Mouse (Mus musculus) embryonic facial prominence, embryonic 11.5 days (tissue): ENCODE data around the gene Wdr81. TPM values are rescaled to one million over a fixed set of nuclear protein-coding genes. Genes with fewer than 3 reads are reported as not detected.

ENCODE experiments used
- ATAC-seq: fragments of 200-750 bp; cut with Nextera tagmentation; replicated peaks from 2 replicates; pipeline ENCODE4 v1.8.0; 2017; ENCODE audit warnings: low read depth; ENCODE audit not compliant: insufficient number of reproducible peaks, low FRiP score, low TSS enrichment
- DNase-seq: peaks from one replicate; pipeline ENCODE4 v3.0.0-alpha.2; 2015; ENCODE audit warnings: low spot score
- H3K27ac ChIP-seq: fragments of 300-500 bp; sonication (generic); replicated peaks from 2 replicates; pipeline ENCODE4 v1.5.1; 2014; ENCODE audit warnings: mild to moderate bottlenecking, low read depth, low read length, control low read depth
- H3K27me3 ChIP-seq: fragments of 300-500 bp; sonication (generic); 2 replicates; pipeline ENCODE4 v1.6.1; 2014; ENCODE audit warnings: mild to moderate bottlenecking, low read length, moderate library complexity, mixed read lengths; ENCODE audit not compliant: control insufficient read depth, insufficient read depth
- H3K36me3 ChIP-seq: fragments of 300-500 bp; sonication (generic); replicated peaks from 2 replicates; pipeline ENCODE4 v1.6.1; 2014; ENCODE audit warnings: low read depth, mild to moderate bottlenecking, low read length, moderate library complexity, mixed read lengths; ENCODE audit not compliant: control insufficient read depth, insufficient read depth
- H3K4me1 ChIP-seq: fragments of 300-500 bp; sonication (generic); 2 replicates; pipeline ENCODE4 v1.6.1; 2014; ENCODE audit warnings: low read length, mixed read lengths; ENCODE audit not compliant: control insufficient read depth, insufficient read depth
- H3K4me2 ChIP-seq: fragments of 300-500 bp; sonication (generic); 2 replicates; pipeline ENCODE4 v1.6.1; 2014; ENCODE audit warnings: low read depth, mild to moderate bottlenecking, control low read depth, low read length, moderate library complexity
- H3K4me3 ChIP-seq: fragments of 300-500 bp; sonication (generic); 2 replicates; pipeline ENCODE4 v1.5.1; 2014; ENCODE audit warnings: low read depth, low read length, control low read depth
- H3K9ac ChIP-seq: fragments of 300-500 bp; sonication (generic); replicated peaks from 2 replicates; pipeline ENCODE4 v1.6.1; 2014; ENCODE audit warnings: mild to moderate bottlenecking, control low read depth, low read length
- H3K9me3 ChIP-seq: fragments of 300-500 bp; sonication (generic); replicated peaks from 2 replicates; pipeline ENCODE4 v1.6.1; 2016; ENCODE audit warnings: mild to moderate bottlenecking, low read length, inconsistent platforms, mixed read lengths; ENCODE audit not compliant: control insufficient read depth
- WGBS: fragments of 180-500 bp; shearing (Covaris S2); extraction: QIAGEN DNeasy Blood & Tissue Kit; methylation state at CpG from one replicate; pipeline ENCODE4 v1.1.7; 2014; 5-methylcytosine and 5-hydroxymethylcytosine counted together
- polyA plus RNA-seq: library from polyadenylated mRNA; unstranded; fragments of >200 nt; fragmentation: Nextera tagmentation; extraction: Ambion mirVana; gene quantifications from 2 replicates; pipeline ENCODE4 v1.2.1, GENCODE M21; 2014

Wdr81 gene
- polyA plus RNA-seq, 1 experiment from 2014 or later: 2.3 TPM

GRCm38 (mm10) chr11:75452081-75452480 is 2.4 kb downstream of the Wdr81 start:
- Histone ChIP-seq H3K9me3 (no peaks in the 10 kb centered on the region), H3K27ac (no peak overlapping the region), H3K4me1 (peaks cover 5% of the 10 kb centered on the region; the same call in 1 of the 2 replicates), H3K4me3 (no peak overlapping the region), H3K36me3 (no peaks in the 10 kb centered on the region; the same call in 1 of the 2 replicates), H3K9ac (no peak overlapping the region), H3K4me2 (no peak overlapping the region), H3K27me3 (no peaks in the 10 kb centered on the region)
- ATAC-seq (no peak), DNase-seq (no peak)
- WGBS: 90% methylated on average over 8 of the region's 8 CpGs

- DNase-seq: no peak
- ATAC-seq: no peak
- Histone ChIP-seq H3K4me3 (no peak overlapping the region), H3K27me3 (no peaks in the 10 kb centered on the region), H3K36me3 (no peaks in the 10 kb centered on the region; the same call in 1 of the 2 replicates), H3K9me3 (no peaks in the 10 kb centered on the region), H3K4me1 (peaks cover 5% of the 10 kb centered on the region; the same call in 1 of the 2 replicates), H3K27ac (no peak overlapping the region), H3K4me2 (no peak overlapping the region), H3K9ac (no peak overlapping the region)
- WGBS: 88% methylated on average over 15 of the region's 15 CpGs
These were observed 3.6 kb downstream of the Wdr81 start for GRCm38 (mm10) chr11:75450936-75451335.

- ATAC-seq (no peak), DNase-seq (no peak)
- Histone ChIP-seq H3K27me3 (no peaks in the 10 kb centered on the region), H3K4me2 (no peak overlapping the region), H3K9me3 (no peaks in the 10 kb centered on the region), H3K36me3 (no peaks in the 10 kb centered on the region; the same call in 1 of the 2 replicates), H3K27ac (no peak overlapping the region), H3K4me3 (no peak overlapping the region), H3K4me1 (peaks cover 5% of the 10 kb centered on the region; the same call in 1 of the 2 replicates), H3K9ac (no peak overlapping the region)
- 86% methylated on average over 8 of the region's 8 CpGs for WGBS
These were observed 4.1 kb downstream of the Wdr81 start for GRCm38 (mm10) chr11:75450304-75450908.

DNA sequence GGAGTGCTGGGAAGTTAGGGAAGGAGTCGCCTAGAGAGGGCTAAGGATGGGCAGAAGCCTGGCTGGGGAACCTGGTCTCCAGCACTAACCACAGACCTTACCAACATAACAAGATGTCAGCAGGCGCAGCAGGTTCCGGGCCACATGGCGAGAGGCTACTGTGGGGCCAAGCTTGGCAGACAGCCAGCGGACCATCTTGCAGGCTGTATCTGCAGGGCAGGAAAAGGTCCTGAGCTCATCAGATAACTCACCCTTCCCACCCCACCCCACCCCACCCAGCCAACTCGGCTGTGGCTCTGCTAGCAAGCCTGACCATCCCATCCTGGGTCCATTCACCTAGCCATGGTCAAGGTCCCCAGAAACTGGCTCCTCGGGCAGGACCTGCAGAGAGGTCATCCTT is 4.8 kb downstream of the Wdr81 start:
- Histone ChIP-seq H3K27ac (no peak overlapping the region), H3K9me3 (no peaks in the 10 kb centered on the region), H3K36me3 (no peaks in the 10 kb centered on the region; the same call in 1 of the 2 replicates), H3K4me3 (no peak overlapping the region), H3K27me3 (no peaks in the 10 kb centered on the region), H3K4me1 (peaks cover 5% of the 10 kb centered on the region; the same call in 1 of the 2 replicates), H3K4me2 (no peak overlapping the region), H3K9ac (no peak overlapping the region)
- DNase-seq (no peak), ATAC-seq (no peak)
- 88% methylated on average over 7 of the region's 7 CpGs for WGBS

- H3K36me3 ChIP-seq: no peaks in the 10 kb centered on the region; the same call in 1 of the 2 replicates
- H3K27me3 ChIP-seq: no peaks in the 10 kb centered on the region
- H3K9ac ChIP-seq: no peak overlapping the region
- 86% methylated on average over 3 of the region's 3 CpGs for WGBS
- no peaks in the 10 kb centered on the region for H3K4me1 ChIP-seq
- ATAC-seq: no peak
- H3K4me3 ChIP-seq: no peak overlapping the region
- H3K27ac ChIP-seq: no peak overlapping the region
- H3K4me2 ChIP-seq: no peak overlapping the region
- DNase-seq: no peak
- H3K9me3 ChIP-seq: no peaks in the 10 kb centered on the region
These were observed 5.9 kb downstream of the Wdr81 start for GRCm38 (mm10) chr11:75448575-75448974.

- DNase-seq: no peak
- 30% methylated on average over 8 of the region's 8 CpGs for WGBS
- Histone ChIP-seq H3K27ac (no peak overlapping the region), H3K9me3 (no peaks in the 10 kb centered on the region), H3K4me2 (no peak overlapping the region), H3K4me1 (no peaks in the 10 kb centered on the region), H3K4me3 (no peak overlapping the region), H3K9ac (no peak overlapping the region), H3K36me3 (no peaks in the 10 kb centered on the region; the same call in 1 of the 2 replicates), H3K27me3 (no peaks in the 10 kb centered on the region)
- no peak for ATAC-seq
These were observed 10.8 kb downstream of the Wdr81 start for GRCm38 (mm10) chr11:75443711-75444110.

GRCm38 (mm10) chr11:75441601-75442000 is 12.9 kb downstream of the Wdr81 start:
- H3K27ac ChIP-seq: no peak overlapping the region
- no peaks in the 10 kb centered on the region for H3K27me3 ChIP-seq
- ATAC-seq (no peak), DNase-seq (no peak)
- no peak overlapping the region for H3K4me3 ChIP-seq
- H3K4me1 ChIP-seq: no peaks in the 10 kb centered on the region
- no peak overlapping the region for H3K9ac ChIP-seq
- H3K9me3 ChIP-seq: no peaks in the 10 kb centered on the region
- H3K4me2 ChIP-seq: no peak overlapping the region
- no peaks in the 10 kb centered on the region for H3K36me3 ChIP-seq
- 89% methylated on average over 16 of the region's 16 CpGs for WGBS

DNA sequence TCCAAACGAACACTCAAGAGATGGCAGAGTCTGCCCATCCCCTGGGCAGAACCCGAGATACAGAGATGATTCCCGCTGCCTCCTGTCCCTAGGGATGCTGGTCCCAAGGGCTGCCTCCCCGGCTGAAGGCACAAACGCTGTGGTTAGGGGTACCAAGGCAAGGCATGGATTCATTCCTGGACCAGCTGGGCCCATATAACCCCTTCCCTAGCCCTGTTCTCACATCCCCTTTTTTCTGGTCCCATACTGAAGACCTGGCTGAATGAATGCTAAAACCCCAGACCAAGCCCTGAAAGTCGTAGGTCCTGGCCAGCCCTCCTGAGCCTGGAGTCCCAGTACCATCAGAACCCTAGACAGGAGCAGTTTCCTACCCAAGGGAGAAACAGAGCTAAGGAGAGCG is 13.5 kb downstream of the Wdr81 start:
- Histone ChIP-seq H3K27ac (no peak overlapping the region), H3K36me3 (no peaks in the 10 kb centered on the region), H3K27me3 (no peaks in the 10 kb centered on the region), H3K4me2 (no peak overlapping the region), H3K4me1 (no peaks in the 10 kb centered on the region), H3K9me3 (no peaks in the 10 kb centered on the region), H3K9ac (no peak overlapping the region), H3K4me3 (no peak overlapping the region)
- ATAC-seq (no peak), DNase-seq (no peak)
- 88% methylated on average over 7 of the region's 7 CpGs for WGBS
